Mouse (Mus musculus) thymus, postnatal 14 days (tissue): Measurements from ENCODE around the gene Ube2r2.

Source experiments
- DNase-seq: peaks from one replicate; pipeline ENCODE4 v3.0.0; 2021

The Ube2r2 gene

GRCm38 (mm10) chr4:41135711-41136453, at the start of gene Ube2r2:
TSS of gene Ube2r2 (plus strand) at chr4:41135743.
- peak; percentile 74 for DNase-seq

- no peak for DNase-seq
Measured at GRCm38 (mm10) chr4:41086947-41087346, 48.6 kb upstream of the Ube2r2 start.

GRCm38 (mm10) chr4:41087459-41088298, 47.9 kb upstream of the Ube2r2 start:
- no peak for DNase-seq

GRCm38 (mm10) chr4:41089189-41089588, 46.4 kb upstream of the Ube2r2 start:
- no peak for DNase-seq

- no peak for DNase-seq
Measured at GRCm38 (mm10) chr4:41089705-41090104, 45.8 kb upstream of the Ube2r2 start.

GRCm38 (mm10) chr4:41091391-41091790, 44.2 kb upstream of the Ube2r2 start:
- no peak for DNase-seq

GRCm38 (mm10) chr4:41092958-41093357, 42.6 kb upstream of the Ube2r2 start:
- no peak for DNase-seq

GRCm38 (mm10) chr4:41094361-41094760, 41.2 kb upstream of the Ube2r2 start:
- DNase-seq = no peak

- no peak for DNase-seq
Measured at GRCm38 (mm10) chr4:41096169-41096568, 39.4 kb upstream of the Ube2r2 start.

- DNase-seq = no peak
Measured at GRCm38 (mm10) chr4:41096794-41097193, 38.7 kb upstream of the Ube2r2 start.

- DNase-seq = no peak
Measured at GRCm38 (mm10) chr4:41097381-41097780, 38.2 kb upstream of the Ube2r2 start.

GRCm38 (mm10) chr4:41097871-41098576, 37.5 kb upstream of the Ube2r2 start, which contains the start of gene Aqp3:
TSS of gene Aqp3 (minus strand) at chr4:41098183.
- peak; percentile 75 for DNase-seq

GRCm38 (mm10) chr4:41098577-41098951, 37.0 kb upstream of the Ube2r2 start:
- no peak for DNase-seq

GRCm38 (mm10) chr4:41100986-41101385, 34.6 kb upstream of the Ube2r2 start:
- DNase-seq = no peak

GRCm38 (mm10) chr4:41102901-41103300, 32.6 kb upstream of the Ube2r2 start:
- DNase-seq = no peak

GRCm38 (mm10) chr4:41107440-41107839, 28.1 kb upstream of the Ube2r2 start:
- DNase-seq = no peak

GRCm38 (mm10) chr4:41108717-41109425, 26.7 kb upstream of the Ube2r2 start:
- no peak for DNase-seq

- no peak for DNase-seq
Measured at GRCm38 (mm10) chr4:41114358-41115070, 21.0 kb upstream of the Ube2r2 start.

- DNase-seq = no peak
Measured at GRCm38 (mm10) chr4:41115074-41115473, 20.5 kb upstream of the Ube2r2 start.

- DNase-seq = no peak
Measured at GRCm38 (mm10) chr4:41115793-41116192, 19.8 kb upstream of the Ube2r2 start.

GRCm38 (mm10) chr4:41116817-41117216, 18.7 kb upstream of the Ube2r2 start:
- DNase-seq = no peak

GRCm38 (mm10) chr4:41118706-41119292, 16.7 kb upstream of the Ube2r2 start:
- peak; percentile 77 for DNase-seq
